Mouse (Mus musculus): ENCODE measurements around the gene Slc22a23. TPM values are rescaled to one million over a fixed set of nuclear protein-coding genes. Genes with fewer than 3 reads are reported as not detected.
"Not testable (repeated sequence)": the region's sequence is repeated elsewhere in the genome, so short reads cannot be mapped to it uniquely, and the experiment has no call there.

Slc22a23 gene
- polyA plus RNA-seq (2015; fragmentation: Nextera tagmentation; extraction: Ambion mirVana) = 17.5 and 18.1 TPM in 2 replicates

DNA sequence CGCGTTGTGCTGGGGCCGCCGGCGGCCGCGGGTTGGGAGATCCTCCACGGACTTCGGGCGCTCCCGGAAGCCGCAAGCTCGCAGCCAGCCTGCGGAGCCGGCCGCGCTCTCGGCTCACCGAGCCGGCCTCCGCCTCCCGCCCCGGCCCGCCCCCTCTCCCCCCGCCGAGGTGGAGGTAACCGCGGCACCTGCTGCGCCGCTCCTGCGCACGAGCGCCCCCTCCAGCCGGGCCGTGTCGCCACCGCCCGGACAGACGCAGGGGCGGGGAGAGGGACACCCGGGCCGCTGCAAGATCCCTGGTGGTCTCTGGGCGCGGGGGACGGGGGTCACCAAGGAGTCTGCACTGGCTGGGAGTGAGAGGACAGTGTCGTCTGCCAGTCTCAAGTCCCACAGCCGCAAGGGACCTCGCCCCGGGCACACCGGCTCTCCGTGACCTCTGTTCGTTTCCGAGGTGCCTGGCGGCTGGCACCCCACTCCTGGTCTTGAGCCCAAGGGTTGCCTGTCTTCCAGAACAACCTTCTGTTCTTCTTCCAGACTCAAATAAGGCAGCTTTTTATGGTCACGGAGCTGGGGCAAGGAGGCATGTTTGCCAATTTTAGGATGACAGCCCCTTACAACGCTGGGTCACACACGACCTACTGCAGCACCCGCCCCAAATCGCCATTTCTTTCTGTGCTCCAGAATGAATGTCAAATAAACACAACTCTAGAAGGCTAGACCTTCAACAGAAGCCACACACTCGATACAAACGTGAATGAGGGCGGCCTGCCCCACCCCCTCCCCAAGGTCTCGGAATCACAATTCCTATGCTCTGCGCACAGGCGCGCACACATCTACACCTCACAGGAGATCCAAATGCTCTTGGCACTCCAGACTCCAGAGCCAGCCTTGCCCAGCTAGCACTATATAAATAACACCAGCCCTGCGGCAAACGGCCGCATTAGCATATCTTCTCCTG, at the start of gene Slc22a23:
Gene Slc22a23, minus strand, starts transcription at position 55 of the 958 bp plus-strand sequence.
- H3K9me3 ChIP-seq = no peaks in the 10 kb centered on the region
- H3K27me3 ChIP-seq (replicated peaks) = no peaks in the 10 kb centered on the region
- H3K4me3 ChIP-seq = peak within 1 kb of the TSS; percentile 62
- H3K4me2 ChIP-seq = peak within 1 kb of the TSS; percentile 65
- peak within 1 kb of the TSS; percentile 90 for H3K27ac ChIP-seq
- peak within 1 kb of the TSS; percentile 83 for H3K9ac ChIP-seq
- peaks cover 38% of the 10 kb centered on the region for H3K4me1 ChIP-seq
- WGBS = 3% methylated on average over 38 of the region's 69 CpGs
- no peaks in the 10 kb centered on the region for H3K36me3 ChIP-seq (replicated peaks)
- ATAC-seq (replicated peaks) = peak; percentile 78

DNA sequence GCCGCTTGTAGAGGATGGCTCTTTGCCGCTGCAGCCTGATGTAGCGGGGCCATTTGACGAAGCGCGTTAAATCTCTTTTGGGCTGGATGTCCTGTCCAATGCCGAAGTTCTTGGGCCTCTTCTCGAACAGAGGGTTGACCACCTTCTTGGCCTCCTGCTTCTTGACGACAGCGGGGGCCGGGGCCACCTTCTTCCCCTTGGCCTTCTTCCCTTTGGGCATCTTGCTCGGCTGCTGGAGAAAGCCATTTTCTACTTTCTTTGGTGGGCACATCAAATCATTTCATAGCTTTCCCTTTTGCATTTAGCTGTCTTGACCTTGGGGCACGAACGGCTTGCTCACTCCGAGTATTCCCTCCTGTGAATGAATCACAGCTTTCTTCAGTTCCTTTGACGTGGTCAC, 49.3 kb upstream of the Slc22a23 start:
- H3K4me3 ChIP-seq; H3K4me2 ChIP-seq; H3K9ac ChIP-seq; H3K36me3 ChIP-seq (replicated peaks); ATAC-seq (replicated peaks); H3K9me3 ChIP-seq; H3K27me3 ChIP-seq (replicated peaks); H3K4me1 ChIP-seq; H3K27ac ChIP-seq: not testable (repeated sequence)
- 92% methylated on average over 15 of the region's 16 CpGs for whole genome bisulfite sequencing

DNA sequence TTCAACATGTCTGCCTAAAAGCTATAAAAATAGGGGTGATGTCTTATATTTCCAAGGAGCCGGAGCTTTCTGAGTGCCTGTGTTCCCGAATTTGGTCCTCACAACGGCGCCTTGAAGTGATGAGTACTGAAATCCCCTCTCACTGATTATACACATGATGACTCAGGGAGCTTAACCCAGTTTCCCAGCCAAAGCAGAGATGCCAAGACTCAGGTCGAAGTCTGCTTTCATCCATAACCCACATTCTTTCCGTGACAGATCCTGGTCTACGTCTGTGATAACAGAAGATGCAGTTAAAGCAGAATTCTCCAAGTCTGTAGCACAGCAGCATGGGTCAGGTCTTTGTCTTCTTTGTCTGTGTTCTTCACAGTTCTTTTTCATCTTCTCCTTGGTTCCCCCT, 47.4 kb upstream of the Slc22a23 start:
- Histone ChIP-seq H3K36me3 (replicated peaks) (no peaks in the 10 kb centered on the region), H3K27me3 (replicated peaks) (no peaks in the 10 kb centered on the region), H3K9me3 (no peaks in the 10 kb centered on the region), H3K4me1 (no peaks in the 10 kb centered on the region), H3K4me3 (no peak overlapping the region), H3K9ac (no peak overlapping the region), H3K4me2 (no peak overlapping the region), H3K27ac (no peak overlapping the region)
- ATAC-seq (replicated peaks) = 0 out of 2 replicates have a peak, but pooled peaks have one; percentile 30
- WGBS = 84% methylated on average over 7 of the region's 7 CpGs

DNA sequence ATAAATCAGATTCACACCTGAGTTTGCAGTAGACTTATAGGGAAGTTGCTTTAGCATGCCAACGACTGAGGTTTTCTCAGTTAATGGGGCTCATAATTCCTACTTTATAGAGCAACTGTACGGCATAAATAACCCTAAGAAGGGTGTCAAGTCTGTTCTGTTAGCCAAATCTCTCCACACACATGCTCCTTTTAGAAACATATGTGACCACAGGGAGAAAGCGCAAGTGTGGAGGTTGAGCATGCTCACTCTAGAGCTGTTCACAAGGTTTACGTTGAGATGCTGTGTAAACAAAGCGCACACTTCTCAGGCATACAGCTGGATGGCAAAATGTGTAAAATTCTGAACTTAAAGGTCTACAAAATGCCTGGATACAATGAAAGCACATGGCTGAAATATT, 43.2 kb upstream of the Slc22a23 start:
- H3K9me3 ChIP-seq = no peaks in the 10 kb centered on the region
- H3K36me3 ChIP-seq (replicated peaks) = no peaks in the 10 kb centered on the region
- H3K9ac ChIP-seq = no peak overlapping the region
- no peak overlapping the region for H3K27ac ChIP-seq
- H3K4me1 ChIP-seq = no peaks in the 10 kb centered on the region; the same call in 1 of the 2 replicates
- WGBS = 98% methylated on average over 5 of the region's 5 CpGs
- H3K4me3 ChIP-seq = no peak overlapping the region
- no peak overlapping the region for H3K4me2 ChIP-seq
- no peaks in the 10 kb centered on the region for H3K27me3 ChIP-seq (replicated peaks)
- ATAC-seq (replicated peaks) = no peak

DNA sequence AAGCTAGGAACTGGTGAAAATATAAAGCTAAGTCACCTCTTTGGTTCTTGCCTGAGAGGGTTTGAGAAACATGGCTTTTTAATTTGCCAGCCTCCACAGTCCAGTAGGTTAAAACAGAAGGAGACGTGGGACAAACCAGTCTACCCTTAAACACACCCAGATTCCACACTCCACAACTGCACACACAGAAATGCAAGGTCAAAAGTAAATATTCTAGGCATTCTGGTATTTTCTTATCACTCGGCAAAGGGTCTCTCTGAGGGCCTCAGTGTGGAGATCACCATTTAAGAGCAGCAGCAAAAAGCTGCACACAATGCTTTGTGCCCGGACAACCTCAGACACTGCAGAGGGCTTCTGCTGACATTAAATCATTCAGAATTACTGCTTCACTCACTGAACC, 38.4 kb upstream of the Slc22a23 start:
- no peak for ATAC-seq (replicated peaks)
- no peak overlapping the region for H3K9ac ChIP-seq
- no peaks in the 10 kb centered on the region for H3K27me3 ChIP-seq (replicated peaks)
- WGBS = 87% methylated on average over 3 of the region's 3 CpGs
- H3K27ac ChIP-seq = no peak overlapping the region
- no peaks in the 10 kb centered on the region for H3K9me3 ChIP-seq
- no peaks in the 10 kb centered on the region for H3K36me3 ChIP-seq (replicated peaks)
- no peak overlapping the region for H3K4me3 ChIP-seq
- H3K4me1 ChIP-seq = no peaks in the 10 kb centered on the region; the same call in 1 of the 2 replicates
- H3K4me2 ChIP-seq = no peak overlapping the region

DNA sequence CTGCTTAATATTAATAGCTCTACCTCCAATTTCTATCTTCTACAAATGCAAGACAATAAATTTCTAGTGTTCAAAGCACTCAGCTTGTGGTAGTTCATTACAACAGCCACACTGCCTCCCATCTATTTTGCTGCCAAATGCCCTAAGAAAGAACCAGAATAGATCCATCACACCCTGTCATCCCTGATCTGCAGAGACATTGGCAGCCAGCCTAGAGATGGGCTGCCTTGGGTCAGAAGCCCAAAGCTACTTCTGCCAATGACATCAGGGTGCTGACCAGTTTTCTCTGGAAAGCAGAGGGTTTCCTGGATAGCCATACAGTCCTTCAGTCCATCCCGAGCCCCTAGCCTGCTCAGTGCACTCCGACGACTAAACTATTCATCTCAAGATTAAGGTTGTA, 33.9 kb upstream of the Slc22a23 start:
- 96% methylated on average over 3 of the region's 3 CpGs for WGBS

DNA sequence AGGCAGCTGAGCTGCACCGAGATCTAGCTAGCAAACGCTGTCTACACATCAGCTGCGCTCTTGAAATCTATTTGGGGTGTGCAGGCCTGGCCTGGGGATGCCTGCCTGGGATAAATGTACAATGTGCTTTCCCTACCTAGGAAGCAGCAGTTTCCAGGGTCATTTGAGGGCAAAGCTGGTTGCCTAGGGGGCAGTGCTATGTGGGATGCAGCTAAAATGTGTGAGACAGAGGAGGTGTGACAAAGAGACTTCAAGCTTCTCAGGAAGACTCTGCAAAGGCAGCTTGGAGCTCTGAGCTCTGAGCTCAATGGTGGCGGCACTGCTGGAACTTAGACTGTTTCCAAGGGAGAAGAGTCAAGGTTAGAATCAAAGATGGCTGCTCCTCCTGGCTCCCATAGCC, 30.2 kb upstream of the Slc22a23 start:
- no peak for ATAC-seq (replicated peaks)
- Histone ChIP-seq H3K27me3 (replicated peaks) (no peaks in the 10 kb centered on the region), H3K4me1 (0 out of 2 replicates have a peak, but pooled peaks cover 5% of the 10 kb centered on the region), H3K27ac (no peak overlapping the region), H3K4me2 (no peak overlapping the region), H3K9ac (no peak overlapping the region), H3K36me3 (replicated peaks) (no peaks in the 10 kb centered on the region), H3K4me3 (no peak overlapping the region), H3K9me3 (no peaks in the 10 kb centered on the region)
- 71% methylated on average over 4 of the region's 4 CpGs for WGBS

More for the DNA sequence above, 33.9 kb upstream of the Slc22a23 start:
- Histone ChIP-seq H3K4me2 (no peak overlapping the region), H3K9me3 (no peaks in the 10 kb centered on the region), H3K9ac (no peak overlapping the region), H3K27me3 (replicated peaks) (no peaks in the 10 kb centered on the region), H3K4me1 (no peaks in the 10 kb centered on the region), H3K27ac (no peak overlapping the region), H3K4me3 (no peak overlapping the region), H3K36me3 (replicated peaks) (no peaks in the 10 kb centered on the region)
- no peak for ATAC-seq (replicated peaks)

DNA sequence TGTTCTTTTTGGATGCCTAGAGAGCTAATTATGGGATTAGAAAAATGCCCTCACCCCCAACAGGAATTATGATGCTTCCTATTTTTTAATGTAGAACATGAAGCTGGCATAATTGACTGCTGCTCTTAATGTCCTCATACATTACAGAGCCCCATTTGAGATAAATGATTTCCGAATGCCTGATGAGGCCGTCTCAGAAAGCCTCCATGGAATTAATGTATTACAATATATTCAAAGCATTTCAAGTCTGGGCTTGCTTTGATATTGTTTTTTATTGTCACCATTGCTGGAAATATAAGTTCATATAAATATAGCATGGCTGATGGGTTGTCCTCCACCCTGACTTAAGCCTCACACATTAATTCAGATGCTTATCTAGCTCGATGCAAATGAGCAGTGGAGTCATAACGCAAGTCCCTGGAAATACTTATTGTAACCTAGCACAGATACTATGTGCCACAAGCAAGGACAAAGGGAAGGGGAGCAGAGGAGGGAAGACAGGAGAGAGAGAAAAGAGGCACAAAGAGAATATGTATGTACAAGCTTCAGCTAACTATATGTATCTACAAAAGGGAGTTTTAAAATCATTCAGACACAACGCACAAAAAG, 28.0 kb upstream of the Slc22a23 start:
- peak; percentile 54; the same call in 1 of the 2 replicates for ATAC-seq (replicated peaks)
- H3K4me2 ChIP-seq = no peak overlapping the region
- 0 out of 2 replicates have a peak, but pooled peaks cover 5% of the 10 kb centered on the region for H3K4me1 ChIP-seq
- H3K27ac ChIP-seq = peak overlapping the region; percentile 14; the same call in 1 of the 2 replicates
- no peaks in the 10 kb centered on the region for H3K9me3 ChIP-seq
- WGBS = 59% methylated on average over 5 of the region's 5 CpGs
- H3K36me3 ChIP-seq (replicated peaks) = no peaks in the 10 kb centered on the region
- no peaks in the 10 kb centered on the region for H3K27me3 ChIP-seq (replicated peaks)
- H3K9ac ChIP-seq = no peak overlapping the region
- H3K4me3 ChIP-seq = no peak overlapping the region

DNA sequence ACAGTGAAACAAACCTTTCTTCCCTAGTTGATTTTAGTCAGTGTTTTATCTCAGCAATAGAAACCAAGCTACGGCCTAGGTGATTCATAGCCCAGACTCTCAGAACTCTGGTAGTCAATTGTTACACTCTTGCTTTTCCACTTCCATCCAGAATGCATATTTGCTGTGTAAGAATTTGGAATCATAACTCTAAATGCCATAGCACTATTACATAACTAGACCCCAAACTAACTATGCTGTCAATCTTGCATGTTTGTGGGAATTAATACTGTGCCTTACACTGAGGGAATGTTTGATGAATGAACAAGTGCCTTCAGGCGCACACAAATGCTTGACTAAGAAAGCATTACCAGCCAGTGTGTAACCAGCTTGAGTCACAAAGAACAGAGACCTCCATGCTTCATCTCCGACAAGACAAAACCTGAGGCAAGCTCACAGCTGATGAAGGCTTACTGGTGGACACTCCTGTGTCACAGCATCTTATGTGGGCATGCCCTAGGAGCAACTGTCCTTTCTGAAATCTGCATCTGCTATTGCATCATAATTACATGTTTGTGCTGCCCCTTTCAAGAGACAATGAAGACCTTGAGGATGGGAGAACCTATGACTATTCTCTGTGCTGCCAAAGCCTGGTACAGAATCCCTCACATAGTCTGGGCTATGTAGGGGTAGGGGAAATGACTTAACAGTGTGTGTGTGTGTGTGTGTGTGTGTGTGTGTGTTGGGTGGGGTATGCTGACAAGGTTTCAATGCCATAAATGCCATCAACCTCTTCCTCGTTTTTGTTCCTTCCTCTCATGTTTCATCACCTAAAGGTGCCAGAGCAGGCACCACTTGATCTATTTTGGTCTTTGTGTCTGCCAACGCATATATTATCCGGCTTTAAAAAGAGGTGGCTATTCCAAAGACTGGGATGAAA, 27.2 kb upstream of the Slc22a23 start:
- H3K4me1 ChIP-seq = 0 out of 2 replicates have a peak, but pooled peaks cover 5% of the 10 kb centered on the region
- no peaks in the 10 kb centered on the region for H3K9me3 ChIP-seq
- no peak overlapping the region for H3K4me3 ChIP-seq
- peak; percentile 54 for ATAC-seq (replicated peaks)
- H3K27me3 ChIP-seq (replicated peaks) = no peaks in the 10 kb centered on the region
- peak overlapping the region; percentile 14; the same call in 1 of the 2 replicates for H3K27ac ChIP-seq
- H3K4me2 ChIP-seq = no peak overlapping the region
- H3K9ac ChIP-seq = no peak overlapping the region
- H3K36me3 ChIP-seq (replicated peaks) = no peaks in the 10 kb centered on the region
- 76% methylated on average over 6 of the region's 6 CpGs for WGBS

DNA sequence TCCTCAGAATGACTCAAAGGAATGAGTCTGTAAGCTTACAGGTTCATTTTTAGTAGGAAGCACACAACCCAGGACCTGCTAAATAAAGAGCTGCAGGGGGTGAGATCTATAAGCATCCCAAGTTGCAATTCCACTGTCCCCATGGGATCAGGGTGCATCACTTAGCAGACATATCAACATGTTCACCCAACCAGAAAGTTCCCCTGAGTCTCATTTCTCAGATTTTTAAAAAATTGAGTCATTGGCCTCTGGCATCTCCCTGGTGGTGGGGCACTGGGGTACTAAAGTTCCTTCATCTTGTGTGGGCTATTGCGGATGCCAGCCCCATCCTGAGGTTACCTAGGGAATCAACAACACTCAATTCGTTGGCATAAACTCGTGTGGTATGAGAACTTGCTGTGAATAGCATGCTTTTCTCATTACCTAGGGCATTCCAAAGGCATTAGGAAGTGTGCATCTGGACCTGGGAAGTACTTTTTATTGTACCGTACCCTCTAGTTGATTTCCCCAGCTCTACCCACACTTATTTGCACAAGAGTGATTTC, 25.4 kb upstream of the Slc22a23 start:
- no peaks in the 10 kb centered on the region for H3K36me3 ChIP-seq (replicated peaks)

DNA sequence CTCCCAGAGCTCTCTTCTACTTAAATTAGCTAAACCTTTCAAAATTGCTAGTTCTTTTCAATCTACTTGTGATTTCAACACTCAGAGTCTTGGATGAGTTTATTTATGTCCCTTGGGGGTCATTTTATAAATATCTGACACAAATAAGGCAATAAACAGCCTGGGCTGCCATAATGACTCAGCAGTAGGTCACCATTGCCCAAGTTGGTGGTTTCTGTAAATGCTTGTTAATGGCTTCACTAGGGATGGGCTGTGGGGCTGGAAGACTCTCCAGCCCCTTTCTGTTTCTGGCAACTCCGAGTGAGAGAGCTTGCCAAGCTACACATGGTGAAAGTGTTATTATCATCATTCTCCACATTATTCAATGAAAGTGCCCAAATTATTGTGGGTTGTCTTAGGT, 20.2 kb upstream of the Slc22a23 start:
- Histone ChIP-seq H3K4me1 (no peaks in the 10 kb centered on the region), H3K27ac (no peak overlapping the region), H3K27me3 (replicated peaks) (no peaks in the 10 kb centered on the region), H3K9me3 (no peaks in the 10 kb centered on the region), H3K4me2 (no peak overlapping the region), H3K9ac (no peak overlapping the region), H3K4me3 (no peak overlapping the region), H3K36me3 (replicated peaks) (no peaks in the 10 kb centered on the region)
- no peak for ATAC-seq (replicated peaks)
- WGBS = 90% methylated on average over 1 of the region's 1 CpGs

More for the DNA sequence above, 25.4 kb upstream of the Slc22a23 start:
- H3K4me2 ChIP-seq = no peak overlapping the region
- no peak overlapping the region for H3K9ac ChIP-seq
- no peaks in the 10 kb centered on the region for H3K27me3 ChIP-seq (replicated peaks)
- no peaks in the 10 kb centered on the region for H3K9me3 ChIP-seq
- WGBS = 81% methylated on average over 4 of the region's 4 CpGs
- no peak for ATAC-seq (replicated peaks)
- no peak overlapping the region for H3K27ac ChIP-seq
- H3K4me1 ChIP-seq = 0 out of 2 replicates have a peak, but pooled peaks cover 5% of the 10 kb centered on the region
- no peak overlapping the region for H3K4me3 ChIP-seq

All from midbrain, embryonic 15.5 days (tissue).